Mouse (Mus musculus) urinary bladder, postnatal 0 days (tissue): Measurements from ENCODE around the gene Tfip11. TPM values are rescaled to one million over a fixed set of nuclear protein-coding genes. Genes with fewer than 3 reads are reported as not detected.

Experiments
- polyA plus RNA-seq: library from polyadenylated mRNA; unstranded; fragments of >200 nt; fragmentation: Nextera tagmentation; extraction: Ambion mirVana; gene quantifications from 2 replicates; pipeline ENCODE4 v1.2.1, GENCODE M21; 2015

Tfip11 gene
- 12.9 and 13.0 TPM in 2 replicates for polyA plus RNA-seq

DNA sequence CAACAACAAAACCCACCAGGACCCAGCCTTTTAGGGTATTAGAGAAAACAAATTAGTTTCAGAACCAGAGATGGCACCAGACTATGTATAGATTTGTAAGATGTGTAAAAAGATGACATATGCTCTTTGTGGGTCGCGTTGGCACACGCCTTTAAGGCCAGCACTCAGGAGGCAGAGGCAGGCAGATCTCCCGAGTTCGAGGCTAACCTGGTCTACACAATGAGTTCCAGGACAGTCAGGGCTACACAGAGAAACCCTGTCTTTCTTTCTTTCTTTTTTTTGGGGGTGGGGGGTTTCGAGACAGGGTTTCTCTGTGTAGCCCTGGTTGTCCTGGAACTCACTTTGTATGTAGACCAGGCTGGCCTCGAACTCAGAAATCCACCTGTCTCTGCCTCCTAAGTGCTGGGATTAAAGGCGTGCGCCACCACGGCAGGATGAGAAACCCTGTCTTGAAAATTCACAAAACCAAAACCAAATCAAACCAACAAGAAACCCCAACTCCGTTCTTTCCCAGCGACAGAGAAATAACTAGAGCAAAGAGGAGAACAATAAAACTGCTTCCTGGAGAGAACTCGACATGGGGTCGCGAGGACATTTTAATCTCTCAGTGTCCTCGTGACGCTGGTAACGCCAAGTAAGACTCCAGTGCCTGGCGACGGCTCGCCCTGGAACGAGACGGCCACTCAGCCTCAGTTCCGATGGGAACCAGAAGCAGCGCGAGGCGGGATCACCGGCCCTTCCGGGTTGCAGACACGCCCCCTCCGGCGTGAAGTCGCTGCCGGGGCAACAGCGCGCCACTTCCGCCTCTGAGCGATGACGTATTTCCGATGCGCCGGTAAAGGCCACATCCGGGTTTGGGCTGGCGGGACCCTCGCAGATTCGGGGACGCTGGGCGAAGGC is at the start of gene Tfip11:
TSS of gene Tfip11 (plus strand) at position 813 of the 900 bp plus-strand sequence.

DNA sequence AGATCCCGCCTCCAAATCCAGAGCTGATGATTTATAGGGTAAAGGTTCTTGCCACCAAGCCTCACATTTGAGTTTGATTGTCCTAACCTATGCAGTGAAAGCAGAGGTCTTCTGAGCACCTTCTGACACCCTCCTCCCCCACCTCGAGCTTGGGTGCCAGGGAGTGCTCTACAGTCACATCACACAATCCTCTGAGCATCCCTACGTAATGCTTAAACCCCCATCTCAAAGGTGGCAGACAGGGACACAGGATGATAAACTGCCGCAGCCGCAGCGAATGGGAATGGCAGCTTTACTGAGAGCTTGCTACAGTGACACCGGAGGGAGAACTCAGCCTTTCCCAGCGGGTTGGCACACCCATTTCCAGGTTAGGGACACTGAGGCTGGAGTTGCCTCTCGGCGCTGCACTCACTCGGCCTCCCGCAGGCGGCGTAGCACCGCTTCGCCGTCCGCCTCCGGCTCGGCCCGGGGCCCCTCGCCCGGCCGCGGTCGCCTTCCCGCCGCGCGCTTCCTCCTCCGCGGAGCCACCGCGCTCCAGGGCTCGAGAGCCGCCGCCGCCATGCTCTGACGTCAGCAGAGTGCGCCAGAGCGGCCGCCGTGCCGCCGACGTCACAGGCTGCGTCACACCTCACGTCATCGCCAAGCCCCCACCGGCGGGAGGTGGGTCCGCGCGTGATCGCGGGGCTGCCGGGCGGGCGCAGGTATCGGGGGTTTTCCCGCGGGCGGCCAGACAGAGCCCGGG is 16.5 kb downstream of the Tfip11 start, which contains the start of the genes Srrd and Hps4:
TSS of gene Srrd (minus strand) at position 578 of the 742 bp plus-strand sequence.
TSS of gene Hps4 (plus strand) at position 621 of the 742 bp plus-strand sequence.

DNA sequence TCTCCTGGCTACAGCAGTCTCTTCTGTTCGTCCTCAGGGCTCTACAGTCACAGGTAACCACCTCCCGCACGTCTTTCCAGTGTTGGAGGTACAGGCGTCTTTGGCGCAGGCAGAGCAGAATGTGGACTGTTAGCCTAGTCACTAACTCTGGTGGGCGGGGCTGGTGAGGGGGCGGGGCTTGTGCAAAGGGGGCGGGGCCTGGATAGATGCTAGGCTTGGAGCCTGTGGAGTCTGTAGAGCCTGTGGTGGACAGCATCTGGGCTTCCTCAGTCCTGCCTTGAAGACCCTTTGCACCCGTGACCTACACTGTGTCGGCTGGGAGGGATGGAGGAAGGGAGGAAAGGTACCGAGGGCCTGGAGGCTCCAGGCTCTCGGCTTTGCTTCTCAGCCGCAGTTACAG is 29.8 kb downstream of the Tfip11 start, which contains the start of gene Gm6583:
TSS of gene Gm6583 (minus strand) at position 124 of the 400 bp plus-strand sequence.

Other genes starting within 250 kb of the Tfip11 start
- 0.47 and 0.75 TPM in 2 replicates for gene Cryba4, start 73.8 kb upstream of the Tfip11 start, polyA plus RNA-seq
- 0.39 TPM in 1 of 2 replicates, not detected in the other for gene Crybb1, start 70.5 kb upstream of the Tfip11 start, polyA plus RNA-seq
- 58.1 and 60.0 TPM in 2 replicates for gene Tpst2, start 49.7 kb upstream of the Tfip11 start, polyA plus RNA-seq
- 17.0 and 17.2 TPM in 2 replicates for gene Srrd, start 16.7 kb downstream of the Tfip11 start, polyA plus RNA-seq
- gene Hps4, start 16.7 kb downstream of the Tfip11 start, polyA plus RNA-seq = 12.4 and 14.8 TPM in 2 replicates
- gene Gm6583, start 29.7 kb downstream of the Tfip11 start, polyA plus RNA-seq = 0.08 and 0.11 TPM in 2 replicates
- 0.96 and 1.8 TPM in 2 replicates for gene Asphd2, start 68.5 kb downstream of the Tfip11 start, polyA plus RNA-seq
- gene Gm6588, start 123.1 kb downstream of the Tfip11 start, polyA plus RNA-seq = not detected in 2 replicates